13 mouse cellular contexts compared by ENCODE assay signal in genomic region chr1:88279111-88280005, GRCm38 (mm10). TPM values are rescaled to one million over a fixed set of nuclear protein-coding genes. Genes with fewer than 3 reads are reported as not detected.
DNase-seq lines count a peak whose midpoint lies in the region; ATAC-seq and TF ChIP-seq lines count a peak whose summit lies in the region.
"Had no signal": no experiment of that assay in that cellular context is flagged by ENCODE, and none has a peak within 500 bp of the region (broad histone marks: within the 10 kb centered on the region; RNA-seq: fewer than 3 reads in every experiment).

No protein-coding gene starts in this region.

- no peak overlapping the region for H3K27ac ChIP-seq in kidney, adult 2 months (ENCODE audit: insufficient read depth, low read depth, low read length)
- H3K27ac ChIP-seq in ES-E14 (ENCODE audit: insufficient read depth, low read depth, low read length, poor library complexity, severe bottlenecking), result no peak overlapping the region
- H3K27ac ChIP-seq: forebrain, embryonic 15.5 days; heart, embryonic 13.5 days; kidney, postnatal 0 days; midbrain, embryonic 15.5 days had no signal

- H3K27me3 ChIP-seq in kidney, adult 2 months (replicated peaks; ENCODE audit: control insufficient read depth, insufficient read depth, low read length), result no peaks in the 10 kb centered on the region
- H3K27me3 ChIP-seq: forebrain, embryonic 15.5 days; heart, embryonic 13.5 days; midbrain, embryonic 15.5 days had no signal

- peaks cover 5% of the 10 kb centered on the region for H3K4me1 ChIP-seq in kidney, adult 2 months (ENCODE audit: control insufficient read depth, insufficient read depth, low read length)
- H3K4me1 ChIP-seq in ES-E14 (ENCODE audit: control insufficient read depth in 2 of 2, insufficient read depth in 2 of 2, low read length in 2 of 2, poor library complexity in 1 of 2), result peaks cover 4% of the 10 kb centered on the region in 2 experiments; a peak in 2 of 4 replicates

- in situ Hi-C loops in ES-E14 (cut with MboI; ENCODE audit: low sequenced_read_pairs in 2 of 2, unreplicated experiment in 2 of 2), result no loop called here

- no peaks in the 10 kb centered on the region for H3K9me3 ChIP-seq in ES-E14 (ENCODE audit: control insufficient read depth, insufficient read depth, low read depth, low read length)

- H3K36me3 ChIP-seq in kidney, adult 2 months (ENCODE audit: control insufficient read depth, insufficient read depth, low read length), result no peaks in the 10 kb centered on the region
- peaks cover 14% of the 10 kb centered on the region for H3K36me3 ChIP-seq in ES-E14 (ENCODE audit: control insufficient read depth, insufficient read depth, low read length, poor library complexity, severe bottlenecking)

- DNase-seq in kidney, adult 2 months, result peak; percentile 88
- DNase-seq in kidney, postnatal 4 days, result no peak
- no peak for DNase-seq in ES-E14 (ENCODE audit: low read depth, low spot score)
- peak; percentile 56 for DNase-seq in induced T-regulatory cell, adult 2 months (ENCODE audit: low read depth)
- DNase-seq in lung, postnatal 25 days (ENCODE audit: low spot score), result peak; percentile 85
- no peak for DNase-seq in heart, postnatal 4 days
- DNase-seq: cerebellum, postnatal 25 days had no signal

- H3K9ac ChIP-seq in ES-E14 (ENCODE audit: insufficient read depth, low read depth, low read length, poor library complexity, severe bottlenecking), result no peak overlapping the region
- H3K9ac ChIP-seq: forebrain, embryonic 15.5 days; heart, embryonic 13.5 days; midbrain, embryonic 15.5 days had no signal

- ATAC-seq in erythroid progenitor cell, adult 5-6 weeks (replicated peaks; ENCODE audit: low FRiP score, poor library complexity, severe bottlenecking), result no peak
- ATAC-seq: forebrain, embryonic 15.5 days; midbrain, embryonic 15.5 days had no signal

- TF ChIP-seq POLR2A in kidney, adult 2 months (IDR thresholded peaks at IDR 0.05; ENCODE audit: low read depth, low read length), result no peak

- H3K4me3 ChIP-seq in kidney, adult 2 months (ENCODE audit: insufficient read depth, low read depth, low read length), result no peak overlapping the region
- H3K4me3 ChIP-seq in ES-E14 (ENCODE audit: insufficient read depth in 1 of 2, low read depth in 1 of 2, low read length in 2 of 2, poor library complexity in 1 of 2, severe bottlenecking in 1 of 2), result no peak overlapping the region
- H3K4me3 ChIP-seq: forebrain, embryonic 15.5 days; heart, embryonic 13.5 days; midbrain, embryonic 15.5 days had no signal

- WGBS in kidney, adult 2 months, result 51% methylated on average over 9 of the region's 9 CpGs

- no peak for TF ChIP-seq CTCF in kidney, adult 2 months (conservative IDR thresholded peaks at IDR 0.05; ENCODE audit: insufficient read depth, insufficient read length, low read depth, low read length)

TF ChIP-seq in ES-E14, 5 proteins besides CTCF, POLR2A, EP300 and RAD21:
- no peak for TF ChIP-seq ZNF384 (IDR thresholded peaks at IDR 0.05; ENCODE audit: low read depth, low read length)
- 0 out of 2 replicates have a peak, but pooled peaks have one; percentile 37 for TF ChIP-seq MAFK (IDR thresholded peaks at IDR 0.05; ENCODE audit: insufficient read depth, low read depth, low read length)
- TF ChIP-seq ZC3H11A (IDR thresholded peaks at IDR 0.05; ENCODE audit: borderline replicate concordance, low read depth, low read length), result no peak
- no peak for TF ChIP-seq HCFC1 (IDR thresholded peaks at IDR 0.05; ENCODE audit: borderline replicate concordance, insufficient read depth, low read length)

RNA-seq across cellular contexts. Expression of gene Trpm8, which starts 1.9 kb away (rescaled TPM):
- not detected in 2 replicates for polyA plus RNA-seq in kidney, adult 2 months (2012; rRNA removed)
- 0.04 TPM in 1 of 2 replicates, not detected in the other for total RNA-seq in ES-E14 (2012; rRNA removed)
- total RNA-seq in heart, postnatal 4 days (2021), result not detected
- total RNA-seq in erythroid progenitor cell, adult 5-6 weeks (2015; ENCODE audit: low replicate concordance), result not detected in 2 replicates
- not detected in 2 replicates for total RNA-seq in erythroid progenitor cell, adult 5-6 weeks (2017; ENCODE audit: low replicate concordance)
- polyA plus RNA-seq: kidney, postnatal 0 days; limb, embryonic 11.5 days had no signal

RNA-seq across cellular contexts. Expression of gene Hjurp, which starts 1.9 kb away (rescaled TPM):
- 12.8 and 14.5 TPM in 2 replicates for polyA plus RNA-seq in kidney, adult 2 months (2012; rRNA removed)
- total RNA-seq in ES-E14 (2012; rRNA removed), result 168 and 205 TPM in 2 replicates
- 100 to 1,000 TPM in 1 of 2 experiments, 10 to 100 TPM in 1; 97.1 to 100 TPM for total RNA-seq in heart, postnatal 4 days (2021)
- total RNA-seq in erythroid progenitor cell, adult 5-6 weeks (2015; ENCODE audit: low replicate concordance), result 297 and 306 TPM in 2 replicates
- total RNA-seq in erythroid progenitor cell, adult 5-6 weeks (2017; ENCODE audit: low replicate concordance), result 349 and 388 TPM in 2 replicates

RNA-seq across cellular contexts. Expression of gene Mroh2a, which starts 52.6 kb away (rescaled TPM):
- polyA plus RNA-seq in kidney, adult 2 months (2012; rRNA removed), result 0.08 TPM in 2 replicates
- total RNA-seq in ES-E14 (2012; rRNA removed), result 0.42 and 0.76 TPM in 2 replicates
- under 1 TPM in 1 of 2 experiments, not detected in 1; 0.02 TPM for total RNA-seq in heart, postnatal 4 days (2021)
- not detected in 2 replicates for total RNA-seq in erythroid progenitor cell, adult 5-6 weeks (2015; ENCODE audit: low replicate concordance)
- 0.30 and 0.64 TPM in 2 replicates for total RNA-seq in erythroid progenitor cell, adult 5-6 weeks (2017; ENCODE audit: low replicate concordance)

Comparison
In these comparisons a context has a peak if more than half of its experiments do, and no peak if none do; other contexts are left out.
1. DNase-seq: peak in kidney, adult 2 months (single experiment), induced T-regulatory cell, adult 2 months (single experiment) and lung, postnatal 25 days (single experiment); none in kidney, postnatal 4 days (0 of 2), ES-E14 (single experiment) and heart, postnatal 4 days (single experiment).